Mouse (Mus musculus): ENCODE measurements at regions not wholly inside any gene's neighbourhood (a gene's known extent, or its start where the extent isn't known, plus 50 kb on each side); places are given as distances from the start of the nearest gene placed in this dataset.
A peak's percentile ranks its signal among the peaks of the same experiment; 100 is the strongest.

- no peaks in the 10 kb centered on the region for H3K36me3 ChIP-seq (ENCODE audit: control insufficient read depth, insufficient read depth, low read length)
- H3K4me2 ChIP-seq (replicated peaks; ENCODE audit: low read depth, low read length): no peak overlapping the region
- ATAC-seq (ENCODE audit: insufficient number of reproducible peaks, insufficient read depth, low FRiP score, low read depth): no peak
- H3K9ac ChIP-seq (replicated peaks; ENCODE audit: low read depth, low read length): no peak overlapping the region
- H3K4me3 ChIP-seq (ENCODE audit: low read depth, low read length): no peak overlapping the region
- 73% methylated on average over 17 of the region's 17 CpGs for WGBS
- H3K27ac ChIP-seq (ENCODE audit: low read length): no peak overlapping the region
- no peaks in the 10 kb centered on the region for H3K27me3 ChIP-seq (ENCODE audit: control insufficient read depth, insufficient read depth, low read length)
- H3K9me3 ChIP-seq (ENCODE audit: control insufficient read depth, low read depth, low read length): no peaks in the 10 kb centered on the region
- 0 out of 2 replicates have a peak, but pooled peaks cover 7% of the 10 kb centered on the region for H3K4me1 ChIP-seq (ENCODE audit: control insufficient read depth, insufficient read depth, low read length)
These were observed 182.7 kb upstream of the Smim15 start for GRCm38 (mm10) chr13:107861384-107862134.

GRCm38 (mm10) chr13:107857043-107857755 lies 187.0 kb upstream of the Smim15 start:
- no peaks in the 10 kb centered on the region for H3K9me3 ChIP-seq (ENCODE audit: control insufficient read depth, low read depth, low read length)
- 81% methylated on average over 13 of the region's 13 CpGs for WGBS
- no peak overlapping the region for H3K27ac ChIP-seq (ENCODE audit: low read length)
- no peaks in the 10 kb centered on the region for H3K36me3 ChIP-seq (ENCODE audit: control insufficient read depth, insufficient read depth, low read length)
- no peak overlapping the region for H3K9ac ChIP-seq (replicated peaks; ENCODE audit: low read depth, low read length)
- no peak overlapping the region for H3K4me2 ChIP-seq (replicated peaks; ENCODE audit: low read depth, low read length)
- no peak overlapping the region for H3K4me3 ChIP-seq (ENCODE audit: low read depth, low read length)
- no peak for ATAC-seq (ENCODE audit: insufficient number of reproducible peaks, insufficient read depth, low FRiP score, low read depth)
- no peaks in the 10 kb centered on the region for H3K27me3 ChIP-seq (ENCODE audit: control insufficient read depth, insufficient read depth, low read length)
- H3K4me1 ChIP-seq (ENCODE audit: control insufficient read depth, insufficient read depth, low read length): 0 out of 2 replicates have a peak, but pooled peaks cover 3% of the 10 kb centered on the region

- 72% methylated on average over 8 of the region's 8 CpGs for WGBS
- H3K27me3 ChIP-seq (ENCODE audit: control insufficient read depth, insufficient read depth, low read length): no peaks in the 10 kb centered on the region
- no peak overlapping the region for H3K27ac ChIP-seq (ENCODE audit: low read length)
- no peak overlapping the region for H3K9ac ChIP-seq (replicated peaks; ENCODE audit: low read depth, low read length)
- H3K4me2 ChIP-seq (replicated peaks; ENCODE audit: low read depth, low read length): no peak overlapping the region
- no peak overlapping the region for H3K4me3 ChIP-seq (ENCODE audit: low read depth, low read length)
- H3K4me1 ChIP-seq (ENCODE audit: control insufficient read depth, insufficient read depth, low read length): peaks cover 19% of the 10 kb centered on the region
- no peak for ATAC-seq (ENCODE audit: insufficient number of reproducible peaks, insufficient read depth, low FRiP score, low read depth)
- H3K36me3 ChIP-seq (ENCODE audit: control insufficient read depth, insufficient read depth, low read length): no peaks in the 10 kb centered on the region
- no peaks in the 10 kb centered on the region for H3K9me3 ChIP-seq (ENCODE audit: control insufficient read depth, low read depth, low read length)
These were observed 193.2 kb upstream of the Smim15 start for GRCm38 (mm10) chr13:107850907-107851560.

DNA sequence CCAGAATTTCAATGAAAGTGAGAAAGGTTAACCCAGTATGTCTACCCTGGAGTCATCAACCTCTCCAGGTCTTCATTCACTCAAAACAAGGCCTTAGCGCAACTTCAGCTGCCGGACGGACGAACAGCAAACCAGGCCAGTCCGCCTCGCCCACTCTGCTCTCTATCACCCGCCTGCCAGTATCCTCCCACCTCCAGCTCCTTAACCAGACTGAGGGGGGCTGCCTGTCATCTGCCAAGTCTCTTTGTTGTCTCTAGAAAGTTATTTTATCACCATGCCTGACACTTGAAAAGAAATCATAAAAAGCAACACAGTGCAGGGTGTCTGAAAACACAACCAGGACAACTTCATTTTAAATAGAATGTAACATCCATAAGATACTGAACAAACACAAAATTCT lies 195.4 kb upstream of the Smim15 start:
- H3K4me3 ChIP-seq (ENCODE audit: low read depth, low read length): no peak overlapping the region
- no peaks in the 10 kb centered on the region for H3K9me3 ChIP-seq (ENCODE audit: control insufficient read depth, low read depth, low read length)
- WGBS: 82% methylated on average over 7 of the region's 7 CpGs
- peaks cover 38% of the 10 kb centered on the region for H3K4me1 ChIP-seq (ENCODE audit: control insufficient read depth, insufficient read depth, low read length)
- H3K27me3 ChIP-seq (ENCODE audit: control insufficient read depth, insufficient read depth, low read length): no peaks in the 10 kb centered on the region
- no peak overlapping the region for H3K27ac ChIP-seq (ENCODE audit: low read length)
- no peak overlapping the region for H3K4me2 ChIP-seq (replicated peaks; ENCODE audit: low read depth, low read length)
- ATAC-seq (ENCODE audit: insufficient number of reproducible peaks, insufficient read depth, low FRiP score, low read depth): no peak
- no peak overlapping the region for H3K9ac ChIP-seq (replicated peaks; ENCODE audit: low read depth, low read length)
- H3K36me3 ChIP-seq (ENCODE audit: control insufficient read depth, insufficient read depth, low read length): no peaks in the 10 kb centered on the region

- H3K36me3 ChIP-seq (ENCODE audit: control insufficient read depth, insufficient read depth, low read length): no peaks in the 10 kb centered on the region
- no peak overlapping the region for H3K4me3 ChIP-seq (ENCODE audit: low read depth, low read length)
- H3K27ac ChIP-seq (ENCODE audit: low read length): peak overlapping the region; percentile 62; the same call in 1 of the 2 replicates
- no peaks in the 10 kb centered on the region for H3K27me3 ChIP-seq (ENCODE audit: control insufficient read depth, insufficient read depth, low read length)
- 0 out of 2 replicates have a peak, but pooled peaks have one; percentile 66 for ATAC-seq (ENCODE audit: insufficient number of reproducible peaks, insufficient read depth, low FRiP score, low read depth)
- peak overlapping the region; percentile 31 for H3K4me2 ChIP-seq (replicated peaks; ENCODE audit: low read depth, low read length)
- H3K9me3 ChIP-seq (ENCODE audit: control insufficient read depth, low read depth, low read length): no peaks in the 10 kb centered on the region
- no peak overlapping the region for H3K9ac ChIP-seq (replicated peaks; ENCODE audit: low read depth, low read length)
- peaks cover 48% of the 10 kb centered on the region for H3K4me1 ChIP-seq (ENCODE audit: control insufficient read depth, insufficient read depth, low read length)
- WGBS: 26% methylated on average over 18 of the region's 18 CpGs
These were observed 196.8 kb upstream of the Smim15 start for GRCm38 (mm10) chr13:107847179-107848012.

GRCm38 (mm10) chr13:107846621-107847178 lies 197.5 kb upstream of the Smim15 start:
- Histone ChIP-seq H3K36me3 (ENCODE audit: control insufficient read depth, insufficient read depth, low read length) (no peaks in the 10 kb centered on the region), H3K4me1 (ENCODE audit: control insufficient read depth, insufficient read depth, low read length) (peaks cover 48% of the 10 kb centered on the region), H3K4me2 (replicated peaks; ENCODE audit: low read depth, low read length) (peak overlapping the region; percentile 31), H3K9ac (replicated peaks; ENCODE audit: low read depth, low read length) (no peak overlapping the region), H3K4me3 (ENCODE audit: low read depth, low read length) (peak overlapping the region; percentile 8; the same call in 1 of the 2 replicates), H3K9me3 (ENCODE audit: control insufficient read depth, low read depth, low read length) (no peaks in the 10 kb centered on the region), H3K27ac (ENCODE audit: low read length) (peak overlapping the region; percentile 62; the same call in 1 of the 2 replicates), H3K27me3 (ENCODE audit: control insufficient read depth, insufficient read depth, low read length) (no peaks in the 10 kb centered on the region)
- ATAC-seq (ENCODE audit: insufficient number of reproducible peaks, insufficient read depth, low FRiP score, low read depth): 0 out of 2 replicates have a peak, but pooled peaks have one; percentile 48
- WGBS: 36% methylated on average over 10 of the region's 10 CpGs

- Histone ChIP-seq H3K4me1 (ENCODE audit: control insufficient read depth, insufficient read depth, low read length) (peaks cover 50% of the 10 kb centered on the region), H3K27ac (ENCODE audit: low read length) (no peak overlapping the region)
These were observed 198.4 kb upstream of the Smim15 start for GRCm38 (mm10) chr13:107845838-107846237.

More at GRCm38 (mm10) chr13:107845838-107846237, 198.4 kb upstream of the Smim15 start:
- Histone ChIP-seq H3K27me3 (ENCODE audit: control insufficient read depth, insufficient read depth, low read length) (no peaks in the 10 kb centered on the region), H3K9ac (replicated peaks; ENCODE audit: low read depth, low read length) (no peak overlapping the region), H3K4me3 (ENCODE audit: low read depth, low read length) (no peak overlapping the region), H3K4me2 (replicated peaks; ENCODE audit: low read depth, low read length) (no peak overlapping the region), H3K36me3 (ENCODE audit: control insufficient read depth, insufficient read depth, low read length) (no peaks in the 10 kb centered on the region), H3K9me3 (ENCODE audit: control insufficient read depth, low read depth, low read length) (no peaks in the 10 kb centered on the region)
- ATAC-seq (ENCODE audit: insufficient number of reproducible peaks, insufficient read depth, low FRiP score, low read depth): no peak
- WGBS: 43% methylated on average over 4 of the region's 4 CpGs

Data from stomach, embryonic 14.5 days (tissue).